Mouse (Mus musculus) right cerebral cortex, adult 2 months (tissue): Measurements from ENCODE around the gene Chst8.
A peak's percentile ranks its signal among the peaks of the same experiment; 100 is the strongest.

Source experiments
- DNase-seq, 2 experiments: peaks; one replicate each; pipeline ENCODE4 v3.0.0; 2021 to 2022; ENCODE audit warnings: low spot score in 2 of 2

The Chst8 gene

GRCm38 (mm10) chr7:34669336-34669735 is 143.2 kb downstream of the Chst8 start:
- DNase-seq = no peak

GRCm38 (mm10) chr7:34667874-34668273 is 144.6 kb downstream of the Chst8 start:
- no peak for DNase-seq

GRCm38 (mm10) chr7:34663145-34663544 is 149.4 kb downstream of the Chst8 start:
- DNase-seq = no peak

- DNase-seq = no peak
Observed at GRCm38 (mm10) chr7:34662227-34662626, 150.3 kb downstream of the Chst8 start.

GRCm38 (mm10) chr7:34659386-34660085 is 153.0 kb downstream of the Chst8 start:
- no peak for DNase-seq

- DNase-seq = no peak
Observed at GRCm38 (mm10) chr7:34656632-34657031, 155.9 kb downstream of the Chst8 start, which contains the start of gene Kctd15. Gene Kctd15 (minus strand): TSS chr7:34656732.

GRCm38 (mm10) chr7:34655086-34655839 is 157.2 kb downstream of the Chst8 start:
- DNase-seq = peak; percentile 82

GRCm38 (mm10) chr7:34654441-34655085 is 157.9 kb downstream of the Chst8 start:
- peak; percentile 48 to 54 for DNase-seq

GRCm38 (mm10) chr7:34653731-34654440 is 158.6 kb downstream of the Chst8 start:
- no peak for DNase-seq

- DNase-seq = no peak
Observed at GRCm38 (mm10) chr7:34652751-34653502, 159.6 kb downstream of the Chst8 start.

- DNase-seq = no peak
Observed at GRCm38 (mm10) chr7:34651381-34651780, 161.1 kb downstream of the Chst8 start.

GRCm38 (mm10) chr7:34647052-34647451 is 165.5 kb downstream of the Chst8 start:
- no peak for DNase-seq

GRCm38 (mm10) chr7:34646144-34646795 is 166.2 kb downstream of the Chst8 start:
- DNase-seq = no peak

- no peak for DNase-seq
Observed at GRCm38 (mm10) chr7:34645623-34646022, 166.9 kb downstream of the Chst8 start.

GRCm38 (mm10) chr7:34644591-34644990 is 167.9 kb downstream of the Chst8 start:
- DNase-seq = no peak

- DNase-seq = no peak
Observed at GRCm38 (mm10) chr7:34643329-34643728, 169.2 kb downstream of the Chst8 start.

GRCm38 (mm10) chr7:34641968-34642367 is 170.5 kb downstream of the Chst8 start:
- no peak for DNase-seq

GRCm38 (mm10) chr7:34639798-34640197 is 172.7 kb downstream of the Chst8 start:
- no peak for DNase-seq

GRCm38 (mm10) chr7:34636661-34637060 is 175.8 kb downstream of the Chst8 start:
- DNase-seq = no peak

GRCm38 (mm10) chr7:34632966-34633742 is 179.4 kb downstream of the Chst8 start:
- no peak for DNase-seq
